Mouse (Mus musculus): Measurements from ENCODE around the gene Gspt1. TPM values are rescaled to one million over a fixed set of nuclear protein-coding genes. Genes with fewer than 3 reads are reported as not detected.

Gene Gspt1
- polyA plus RNA-seq, 1 experiment from 2014 or later = 46.3 TPM

DNA sequence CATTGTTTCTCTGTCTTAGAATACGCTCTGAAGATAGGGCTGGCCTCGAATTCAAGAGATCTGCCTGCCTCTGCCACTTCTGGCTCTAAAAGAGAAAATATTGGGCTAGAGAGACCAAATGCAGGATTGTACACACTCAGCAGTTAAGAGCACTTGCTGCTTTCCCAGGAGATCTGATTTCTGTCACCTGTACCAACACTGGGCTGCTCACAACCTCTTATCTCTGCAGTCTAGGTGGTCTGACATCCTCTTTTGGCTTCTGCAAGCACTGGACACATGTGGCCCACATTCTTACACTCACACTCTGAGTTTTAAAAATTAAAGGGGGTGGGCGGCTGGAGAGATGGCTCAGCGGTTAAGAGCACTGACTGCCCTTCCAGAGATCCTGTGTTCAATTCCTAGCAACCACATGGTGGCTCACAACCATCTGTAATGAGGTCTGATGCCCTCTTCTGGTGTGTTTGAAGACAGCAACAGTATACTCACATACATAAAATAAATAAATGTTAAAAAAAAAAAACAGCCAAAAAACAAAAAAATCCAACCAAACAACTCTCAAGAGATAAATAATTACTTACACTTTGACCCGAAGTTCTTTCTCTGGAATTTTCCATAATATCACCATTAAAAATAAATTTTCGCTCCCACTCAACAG, 52.3 kb downstream of the Gspt1 start:
- Histone ChIP-seq H3K27ac (no peak overlapping the region), H3K4me1 (replicated peaks) (peaks cover 24% of the 10 kb centered on the region), H3K36me3 (peaks cover 44% of the 10 kb centered on the region), H3K27me3 (no peaks in the 10 kb centered on the region), H3K4me3 (peak overlapping the region; percentile 94), H3K9ac (no peak overlapping the region), H3K9me3 (replicated peaks) (no peaks in the 10 kb centered on the region), H3K4me2 (peak overlapping the region; percentile 93)
- ATAC-seq (replicated peaks; ENCODE audit: insufficient number of reproducible peaks, insufficient read depth, low FRiP score, low read depth) = no peak
- WGBS = 71% methylated on average over 6 of the region's 6 CpGs

GRCm38 (mm10) chr16:11200247-11200646, 53.9 kb downstream of the Gspt1 start:
- Histone ChIP-seq H3K9ac (no peak overlapping the region), H3K4me3 (no peak overlapping the region), H3K36me3 (peaks cover 59% of the 10 kb centered on the region), H3K4me2 (no peak overlapping the region), H3K4me1 (replicated peaks) (peaks cover 24% of the 10 kb centered on the region), H3K27ac (no peak overlapping the region), H3K27me3 (no peaks in the 10 kb centered on the region), H3K9me3 (replicated peaks) (no peaks in the 10 kb centered on the region)
- no peak for ATAC-seq (replicated peaks; ENCODE audit: insufficient number of reproducible peaks, insufficient read depth, low FRiP score, low read depth)
- WGBS = 85% methylated on average over 3 of the region's 3 CpGs

DNA sequence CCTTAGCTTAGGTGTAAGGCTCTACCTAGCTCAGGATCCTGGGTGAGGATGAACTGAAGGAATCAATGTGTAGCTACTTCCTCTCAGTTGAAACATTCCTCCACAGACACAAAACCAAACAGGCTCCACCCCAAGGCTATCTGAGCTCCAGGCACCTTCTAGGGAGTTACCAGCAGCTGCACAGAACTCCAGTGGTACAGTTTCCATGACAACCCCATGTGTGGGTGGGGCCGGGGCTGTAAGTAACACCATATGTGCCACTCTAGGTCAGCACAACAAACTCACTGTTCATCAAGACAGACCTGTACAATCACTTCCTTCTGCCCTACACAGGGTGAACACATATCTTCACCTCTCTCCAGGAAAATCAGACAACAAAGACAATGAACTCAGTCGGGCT, 55.7 kb downstream of the Gspt1 start:
- Histone ChIP-seq H3K9ac (no peak overlapping the region), H3K36me3 (peaks cover 77% of the 10 kb centered on the region), H3K9me3 (replicated peaks) (no peaks in the 10 kb centered on the region), H3K4me2 (no peak overlapping the region), H3K4me1 (replicated peaks) (peaks cover 11% of the 10 kb centered on the region), H3K27ac (no peak overlapping the region), H3K27me3 (no peaks in the 10 kb centered on the region), H3K4me3 (no peak overlapping the region)
- 77% methylated on average over 2 of the region's 2 CpGs for WGBS
- no peak for ATAC-seq (replicated peaks; ENCODE audit: insufficient number of reproducible peaks, insufficient read depth, low FRiP score, low read depth)

GRCm38 (mm10) chr16:11197052-11197451, 57.1 kb downstream of the Gspt1 start:
- ATAC-seq (replicated peaks; ENCODE audit: insufficient number of reproducible peaks, insufficient read depth, low FRiP score, low read depth) = no peak
- no peak overlapping the region for H3K27ac ChIP-seq
- WGBS = 85% methylated on average over 4 of the region's 4 CpGs

GRCm38 (mm10) chr16:11193231-11193630, 60.9 kb downstream of the Gspt1 start:
- Histone ChIP-seq H3K4me3 (no peak overlapping the region), H3K4me2 (no peak overlapping the region), H3K27ac (no peak overlapping the region), H3K9ac (no peak overlapping the region), H3K36me3 (peaks cover 59% of the 10 kb centered on the region), H3K9me3 (replicated peaks) (no peaks in the 10 kb centered on the region), H3K27me3 (no peaks in the 10 kb centered on the region), H3K4me1 (replicated peaks) (peaks cover 4% of the 10 kb centered on the region; the same call in 1 of the 2 replicates)
- no peak for ATAC-seq (replicated peaks; ENCODE audit: insufficient number of reproducible peaks, insufficient read depth, low FRiP score, low read depth)
- WGBS = 88% methylated on average over 2 of the region's 2 CpGs

More at GRCm38 (mm10) chr16:11197052-11197451, 57.1 kb downstream of the Gspt1 start:
- Histone ChIP-seq H3K4me3 (no peak overlapping the region), H3K4me1 (replicated peaks) (peaks cover 9% of the 10 kb centered on the region), H3K9ac (no peak overlapping the region), H3K36me3 (peaks cover 88% of the 10 kb centered on the region), H3K9me3 (replicated peaks) (no peaks in the 10 kb centered on the region), H3K4me2 (no peak overlapping the region), H3K27me3 (no peaks in the 10 kb centered on the region)

GRCm38 (mm10) chr16:11190150-11190549, 64.0 kb downstream of the Gspt1 start:
- H3K9ac ChIP-seq = no peak overlapping the region
- H3K4me1 ChIP-seq (replicated peaks) = peaks cover 4% of the 10 kb centered on the region; the same call in 1 of the 2 replicates
- ATAC-seq (replicated peaks; ENCODE audit: insufficient number of reproducible peaks, insufficient read depth, low FRiP score, low read depth) = no peak
- H3K4me2 ChIP-seq = no peak overlapping the region
- no peaks in the 10 kb centered on the region for H3K27me3 ChIP-seq
- no peak overlapping the region for H3K27ac ChIP-seq
- no peak overlapping the region for H3K4me3 ChIP-seq
- H3K36me3 ChIP-seq = peaks cover 28% of the 10 kb centered on the region
- no peaks in the 10 kb centered on the region for H3K9me3 ChIP-seq (replicated peaks)
- WGBS = 52% methylated on average over 7 of the region's 7 CpGs

DNA sequence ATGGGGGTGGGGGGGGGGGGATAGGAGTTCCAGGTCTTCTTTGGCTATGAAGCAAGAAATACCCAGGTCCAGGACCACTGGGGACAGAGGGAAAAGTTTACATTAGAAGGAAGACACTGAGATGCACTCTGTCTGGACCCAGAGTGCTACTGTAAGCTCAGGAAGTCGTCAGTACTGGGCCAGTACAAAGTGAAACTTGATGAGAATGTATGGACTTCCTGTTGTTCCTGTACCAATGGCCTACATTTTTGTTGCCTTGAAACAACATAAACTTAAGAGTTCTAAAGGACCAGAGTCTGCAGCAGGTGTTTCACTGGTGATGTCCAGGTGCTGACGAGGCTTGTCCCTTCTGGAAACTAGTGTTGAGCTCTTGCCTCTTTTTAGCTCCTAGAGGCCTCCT, 76.7 kb downstream of the Gspt1 start:
- no peaks in the 10 kb centered on the region for H3K36me3 ChIP-seq
- peaks cover 10% of the 10 kb centered on the region for H3K4me1 ChIP-seq (replicated peaks)
- no peak overlapping the region for H3K4me3 ChIP-seq
- H3K9ac ChIP-seq = no peak overlapping the region
- 69% methylated on average over 2 of the region's 2 CpGs for WGBS
- H3K9me3 ChIP-seq (replicated peaks) = no peaks in the 10 kb centered on the region
- H3K27ac ChIP-seq = no peak overlapping the region
- no peak overlapping the region for H3K4me2 ChIP-seq
- no peak for ATAC-seq (replicated peaks; ENCODE audit: insufficient number of reproducible peaks, insufficient read depth, low FRiP score, low read depth)
- no peaks in the 10 kb centered on the region for H3K27me3 ChIP-seq

DNA sequence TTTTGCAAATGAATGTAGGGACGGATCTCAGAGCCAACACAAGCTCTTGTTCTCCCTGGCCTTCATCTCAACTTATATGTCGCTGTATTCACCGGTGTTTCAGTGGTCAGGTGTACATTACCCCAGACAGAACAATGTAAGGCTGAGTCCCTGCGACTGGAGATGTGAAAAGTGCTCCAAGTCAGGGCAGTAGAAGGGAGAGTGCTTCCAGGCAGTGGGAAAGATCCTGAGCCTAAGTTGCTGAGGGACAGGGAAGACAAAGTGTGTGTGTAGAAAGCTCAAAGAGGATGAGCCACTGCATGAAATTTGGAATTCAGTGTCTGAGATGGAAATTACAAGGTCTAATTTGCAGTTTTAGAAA, 77.3 kb downstream of the Gspt1 start:
- peak overlapping the region; percentile 79 for H3K4me2 ChIP-seq
- H3K36me3 ChIP-seq = no peaks in the 10 kb centered on the region
- WGBS = 5% methylated on average over 4 of the region's 4 CpGs
- peaks cover 10% of the 10 kb centered on the region for H3K4me1 ChIP-seq (replicated peaks)
- no peak for ATAC-seq (replicated peaks; ENCODE audit: insufficient number of reproducible peaks, insufficient read depth, low FRiP score, low read depth)
- no peaks in the 10 kb centered on the region for H3K27me3 ChIP-seq
- H3K9ac ChIP-seq = peak overlapping the region; percentile 76
- H3K27ac ChIP-seq = peak overlapping the region; percentile 81
- H3K9me3 ChIP-seq (replicated peaks) = no peaks in the 10 kb centered on the region
- peak overlapping the region; percentile 66 for H3K4me3 ChIP-seq

- Histone ChIP-seq H3K4me1 (replicated peaks) (peaks cover 15% of the 10 kb centered on the region), H3K9me3 (replicated peaks) (no peaks in the 10 kb centered on the region), H3K36me3 (no peaks in the 10 kb centered on the region), H3K9ac (peak within 1 kb of the TSS; percentile 76), H3K27me3 (no peaks in the 10 kb centered on the region), H3K4me3 (peak within 1 kb of the TSS; percentile 66), H3K27ac (peak within 1 kb of the TSS; percentile 81), H3K4me2 (peak within 1 kb of the TSS; percentile 79)
- peak; percentile 92 for ATAC-seq (replicated peaks; ENCODE audit: insufficient number of reproducible peaks, insufficient read depth, low FRiP score, low read depth)
- WGBS = under 1% methylated on average over 54 of the region's 57 CpGs
Measured at GRCm38 (mm10) chr16:11176208-11176883, 77.8 kb downstream of the Gspt1 start, which contains the start of gene Zc3h7a. TSS of gene Zc3h7a (minus strand) at chr16:11176393.

DNA sequence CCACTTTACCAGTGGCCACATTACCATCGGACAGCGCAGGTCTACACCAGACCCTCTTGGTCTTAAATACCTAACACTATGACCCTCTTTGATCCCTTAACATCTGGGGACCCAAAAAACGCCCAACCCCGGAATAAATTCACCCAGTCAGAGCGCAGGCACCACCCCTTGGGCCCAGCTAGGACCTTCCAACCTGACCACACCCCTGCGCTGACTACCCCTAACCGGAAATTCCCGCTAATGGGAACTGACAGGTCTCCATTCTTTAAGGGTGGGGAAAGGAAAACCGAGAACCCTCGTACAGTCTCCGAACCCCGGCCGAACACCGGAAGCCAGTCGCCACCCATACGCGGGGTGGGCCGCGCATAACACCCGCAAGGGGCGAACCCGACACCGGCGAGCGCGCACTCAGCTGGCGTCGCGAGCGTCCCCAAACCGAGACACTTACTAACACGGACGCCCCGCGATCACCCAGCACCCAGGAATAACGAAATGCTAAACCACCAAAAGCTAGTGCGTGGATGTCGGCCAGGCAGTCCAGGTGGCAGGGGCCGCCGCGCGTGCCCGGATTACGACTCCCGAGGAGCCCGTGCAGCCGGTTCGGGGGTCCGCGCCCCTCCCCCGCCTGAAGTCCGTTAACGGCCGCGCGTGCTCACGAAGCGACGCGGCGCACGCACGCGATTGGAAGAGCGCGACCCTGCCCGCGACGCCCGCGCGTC, 78.5 kb downstream of the Gspt1 start:
- peak overlapping the region; percentile 81 for H3K27ac ChIP-seq
- H3K36me3 ChIP-seq = no peaks in the 10 kb centered on the region
- H3K4me2 ChIP-seq = peak overlapping the region; percentile 79
- ATAC-seq (replicated peaks; ENCODE audit: insufficient number of reproducible peaks, insufficient read depth, low FRiP score, low read depth) = peak; percentile 62
- under 1% methylated on average over 70 of the region's 72 CpGs for WGBS
- H3K9me3 ChIP-seq (replicated peaks) = no peaks in the 10 kb centered on the region
- H3K27me3 ChIP-seq = no peaks in the 10 kb centered on the region
- peaks cover 17% of the 10 kb centered on the region for H3K4me1 ChIP-seq (replicated peaks)
- peak overlapping the region; percentile 76 for H3K9ac ChIP-seq
- H3K4me3 ChIP-seq = peak overlapping the region; percentile 66

GRCm38 (mm10) chr16:11175100-11175488, 79.0 kb downstream of the Gspt1 start:
- Histone ChIP-seq H3K36me3 (no peaks in the 10 kb centered on the region), H3K27me3 (no peaks in the 10 kb centered on the region), H3K9ac (peak overlapping the region; percentile 76), H3K4me2 (peak overlapping the region; percentile 79), H3K27ac (peak overlapping the region; percentile 81), H3K9me3 (replicated peaks) (no peaks in the 10 kb centered on the region), H3K4me3 (peak overlapping the region; percentile 66), H3K4me1 (replicated peaks) (peaks cover 17% of the 10 kb centered on the region)
- no peak for ATAC-seq (replicated peaks; ENCODE audit: insufficient number of reproducible peaks, insufficient read depth, low FRiP score, low read depth)
- WGBS = 6% methylated on average over 9 of the region's 9 CpGs

All from heart, embryonic 15.5 days (tissue).